Mouse (Mus musculus) heart, postnatal 0 days (tissue): ENCODE results near the gene Rab24. TPM values are rescaled to one million over a fixed set of nuclear protein-coding genes. Genes with fewer than 3 reads are reported as not detected.
A peak's percentile ranks its signal among the peaks of the same experiment; 100 is the strongest.

Experiments used
- ATAC-seq: fragments of 200-750 bp; cut with Nextera tagmentation; 2 replicates; pipeline ENCODE4 v1.8.0; 2017; ENCODE audit warnings: low read depth, moderate number of reproducible peaks, moderate library complexity; ENCODE audit not compliant: insufficient read depth
- DNase-seq: peaks from one replicate; pipeline ENCODE4 v3.0.0-alpha.2; 2016; ENCODE audit warnings: low spot score
- H3K27ac ChIP-seq: fragments of 300-500 bp; sonication (generic); 2 replicates; pipeline ENCODE4 v1.5.1; 2014; ENCODE audit warnings: low read depth, mild to moderate bottlenecking
- H3K27me3 ChIP-seq: fragments of 300-500 bp; sonication (generic); 2 replicates; pipeline ENCODE4 v1.6.1; 2014; ENCODE audit warnings: low read length, mixed read lengths; ENCODE audit not compliant: control insufficient read depth, insufficient read depth
- H3K36me3 ChIP-seq: fragments of 300-500 bp; sonication (generic); replicated peaks from 2 replicates; pipeline ENCODE4 v1.6.1; 2014; ENCODE audit warnings: low read length, mixed read lengths; ENCODE audit not compliant: control insufficient read depth, insufficient read depth
- H3K4me1 ChIP-seq: fragments of 300-500 bp; sonication (generic); 2 replicates; pipeline ENCODE4 v1.6.1; 2014; ENCODE audit warnings: antibody characterized with exemption; ENCODE audit not compliant: control insufficient read depth, insufficient read depth
- H3K4me2 ChIP-seq: fragments of 300-500 bp; sonication (generic); 2 replicates; pipeline ENCODE4 v1.6.1; 2014; ENCODE audit warnings: low read depth, mild to moderate bottlenecking, low read length, moderate library complexity
- H3K4me3 ChIP-seq: fragments of 300-500 bp; sonication (generic); 2 replicates; pipeline ENCODE4 v1.5.1; 2014; ENCODE audit warnings: low read depth, low read length
- H3K9ac ChIP-seq: fragments of 300-500 bp; sonication (generic); replicated peaks from 2 replicates; pipeline ENCODE4 v1.6.1; 2014; ENCODE audit warnings: low read depth, low read length, mixed read lengths
- H3K9me3 ChIP-seq: fragments of 300-500 bp; sonication (generic); replicated peaks from 2 replicates; pipeline ENCODE4 v1.6.1; 2016; ENCODE audit warnings: low read length; ENCODE audit not compliant: control insufficient read depth
- CTCF ChIP-seq: IDR thresholded peaks from 2 replicates; pipeline ENCODE4 v1.5.1; 2016; ENCODE audit warnings: antibody characterized with exemption, control low read depth, low read depth
- EP300 ChIP-seq: IDR thresholded peaks from 2 replicates; pipeline ENCODE4 v1.6.1; 2016; ENCODE audit warnings: antibody characterized with exemption, low read depth
- WGBS: fragments of 180-500 bp; shearing (Covaris S2); extraction: QIAGEN DNeasy Blood & Tissue Kit; methylation state at CpG from one replicate; pipeline ENCODE4 v1.1.7; 2014; 5-methylcytosine and 5-hydroxymethylcytosine counted together
- polyA plus RNA-seq: library from polyadenylated mRNA; unstranded; fragments of >200 nt; fragmentation: Nextera tagmentation; extraction: Ambion mirVana; gene quantifications from 2 replicates; pipeline ENCODE4 v1.2.1, GENCODE M21; 2015
- total RNA-seq: library from RNA; depleted of rRNA; stranded (reverse); fragments of >200 nt; gene quantifications from 2 replicates; pipeline ENCODE4 v1.2.3, GENCODE M21; 2014; ENCODE audit warnings: low replicate concordance

Rab24 gene
- total and polyA plus RNA-seq, 2 experiments from 2014 or later, result 53.0 to 69.2 TPM

DNA sequence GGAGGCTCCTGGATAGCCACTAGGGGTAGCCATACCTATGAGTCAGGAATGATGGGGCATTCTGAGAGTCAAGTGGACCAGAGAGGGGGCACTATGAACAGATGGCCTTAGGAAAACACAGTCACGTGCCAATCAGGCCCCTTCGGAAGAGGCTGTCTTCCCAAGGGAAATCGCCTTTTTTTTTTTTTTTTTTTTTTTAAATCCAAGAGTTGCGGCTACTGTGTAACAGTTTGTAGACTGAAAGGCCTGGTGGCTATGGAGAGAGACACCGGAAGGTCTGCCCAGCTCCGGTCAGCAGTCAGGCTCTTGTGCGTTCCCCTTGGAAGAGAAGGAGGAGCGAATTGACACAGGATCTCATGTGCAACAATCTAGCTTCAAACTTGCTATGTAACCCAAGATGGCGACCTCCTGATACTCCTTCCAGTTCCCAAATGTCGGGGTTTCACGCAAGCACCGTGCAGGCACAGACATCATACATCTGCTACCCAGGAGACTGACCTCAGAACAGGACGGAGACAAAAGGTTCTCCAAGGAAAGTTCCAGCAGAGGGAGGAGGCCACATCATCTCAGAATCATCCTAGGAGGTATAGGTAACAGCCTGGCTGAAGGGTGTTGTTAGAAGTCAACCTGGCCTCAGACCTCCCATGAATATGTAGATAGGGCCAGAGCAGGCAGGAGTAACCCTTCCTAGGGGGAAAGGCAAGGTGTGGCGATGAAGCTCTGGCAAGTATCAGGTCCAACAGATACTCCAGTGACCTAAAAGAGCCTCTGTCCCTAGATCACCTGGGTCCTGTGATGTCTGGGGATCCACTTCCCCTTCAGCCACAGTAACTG, 9.0 kb upstream of the Rab24 start:
- peak overlapping the region; percentile 73 for H3K4me3 ChIP-seq
- peak overlapping the region; percentile 59 for H3K9ac ChIP-seq
- H3K27me3 ChIP-seq, result no peaks in the 10 kb centered on the region
- H3K4me1 ChIP-seq, result peaks cover 20% of the 10 kb centered on the region
- peak overlapping the region; percentile 90 for H3K4me2 ChIP-seq
- TF ChIP-seq CTCF, result peak; percentile 38
- TF ChIP-seq EP300, result no peak
- H3K9me3 ChIP-seq, result no peaks in the 10 kb centered on the region
- peaks cover 5% of the 10 kb centered on the region for H3K36me3 ChIP-seq
- peak overlapping the region; percentile 85 for H3K27ac ChIP-seq
- DNase-seq (no peak), ATAC-seq (no peak)
- WGBS, result 47% methylated on average over 14 of the region's 14 CpGs

DNA sequence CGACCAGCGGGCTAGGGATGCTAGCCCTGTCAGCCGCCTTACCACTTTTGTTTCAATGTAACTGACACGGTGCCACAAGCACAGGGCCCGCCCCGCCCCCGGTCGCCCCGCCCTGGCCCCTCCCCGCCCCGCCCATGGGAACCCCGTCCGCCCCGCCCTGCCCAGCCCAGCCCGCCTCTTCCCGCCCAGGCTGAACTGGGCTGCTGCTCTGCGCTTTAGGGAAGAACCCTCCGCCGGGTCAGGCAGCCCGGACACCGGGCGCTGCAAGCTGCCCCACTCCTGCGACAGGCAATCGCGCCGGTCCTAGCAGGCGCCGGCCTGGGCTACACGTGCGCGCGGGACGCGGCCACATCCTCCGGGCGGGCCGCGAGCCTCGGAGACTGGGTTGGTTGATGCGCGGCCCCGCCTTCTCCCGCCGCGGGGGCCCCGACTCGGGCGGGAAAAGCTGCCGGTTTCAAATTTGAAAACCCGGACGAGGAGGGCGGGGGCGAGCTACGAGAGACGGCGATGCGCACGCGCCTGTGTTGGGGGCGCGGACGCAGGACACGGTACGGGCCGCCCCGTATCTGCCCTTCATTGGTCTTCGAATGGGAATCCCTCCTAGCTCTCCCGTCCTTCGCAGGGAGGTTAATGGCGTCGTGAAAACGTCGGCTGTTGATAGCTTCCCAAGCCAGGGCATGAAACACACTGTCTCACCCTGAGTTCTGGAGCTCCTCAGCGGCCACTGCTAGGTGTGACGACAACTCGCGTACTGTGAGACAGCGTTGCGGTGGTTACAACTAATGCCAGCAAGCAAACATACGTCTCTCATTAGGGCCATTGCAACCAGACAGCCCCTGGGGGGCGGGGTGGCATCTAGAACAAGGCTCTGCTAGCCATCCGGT, 8.2 kb upstream of the Rab24 start, which contains the start of gene Mxd3:
Gene Mxd3, minus strand, starts transcription at position 141 of the 884 bp plus-strand sequence.
- ATAC-seq (peak; percentile 83), DNase-seq (peak; percentile 77)
- Histone ChIP-seq H3K4me2 (peak within 1 kb of the TSS; percentile 90), H3K9ac (peak within 1 kb of the TSS; percentile 59), H3K27me3 (no peaks in the 10 kb centered on the region), H3K27ac (peak within 1 kb of the TSS; percentile 85), H3K4me1 (peaks cover 20% of the 10 kb centered on the region), H3K36me3 (peaks cover 13% of the 10 kb centered on the region), H3K9me3 (no peaks in the 10 kb centered on the region), H3K4me3 (peak within 1 kb of the TSS; percentile 73)
- under 1% methylated on average over 81 of the region's 82 CpGs for WGBS
- TF ChIP-seq CTCF (no peak), EP300 (no peak; the same call in 1 of the 2 replicates)

DNA sequence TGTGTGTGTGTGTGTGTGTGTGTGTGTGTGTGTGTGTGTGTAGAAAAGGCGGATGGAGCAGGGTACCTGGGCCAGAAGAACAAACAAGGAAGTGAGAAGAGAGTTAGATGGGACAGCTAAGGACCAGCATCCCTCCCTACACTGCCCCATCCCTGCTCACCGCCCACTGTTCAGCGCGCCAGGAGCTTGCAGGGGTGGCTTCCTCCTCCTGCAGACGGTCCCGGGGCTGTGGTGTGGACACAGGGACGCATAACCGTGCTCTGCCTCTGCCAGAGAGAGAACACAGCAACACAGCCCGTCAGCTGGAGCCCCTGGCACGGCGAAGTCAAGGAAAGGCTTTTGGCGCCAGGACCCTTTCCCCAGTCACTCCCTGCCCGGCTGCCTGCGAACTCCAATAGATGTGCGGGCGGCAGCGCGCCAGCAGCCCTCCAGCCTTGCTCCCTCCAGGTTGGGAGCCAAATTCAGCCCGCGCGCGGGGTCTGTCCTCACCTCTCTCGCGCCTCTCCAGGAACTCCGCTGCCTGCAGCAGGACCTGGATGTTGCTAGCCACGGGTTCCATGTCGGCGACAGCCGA, 7.5 kb upstream of the Rab24 start:
- Histone ChIP-seq H3K27ac (peak overlapping the region; percentile 85), H3K4me3 (peak overlapping the region; percentile 73), H3K9me3 (no peaks in the 10 kb centered on the region), H3K36me3 (peaks cover 19% of the 10 kb centered on the region), H3K9ac (peak overlapping the region; percentile 59), H3K4me1 (peaks cover 20% of the 10 kb centered on the region), H3K27me3 (no peaks in the 10 kb centered on the region), H3K4me2 (peak overlapping the region; percentile 90)
- DNase-seq (no peak), ATAC-seq (peak; percentile 13; the same call in 1 of the 2 replicates)
- TF ChIP-seq EP300 (no peak), CTCF (no peak)
- under 1% methylated on average over 29 of the region's 29 CpGs for WGBS

DNA sequence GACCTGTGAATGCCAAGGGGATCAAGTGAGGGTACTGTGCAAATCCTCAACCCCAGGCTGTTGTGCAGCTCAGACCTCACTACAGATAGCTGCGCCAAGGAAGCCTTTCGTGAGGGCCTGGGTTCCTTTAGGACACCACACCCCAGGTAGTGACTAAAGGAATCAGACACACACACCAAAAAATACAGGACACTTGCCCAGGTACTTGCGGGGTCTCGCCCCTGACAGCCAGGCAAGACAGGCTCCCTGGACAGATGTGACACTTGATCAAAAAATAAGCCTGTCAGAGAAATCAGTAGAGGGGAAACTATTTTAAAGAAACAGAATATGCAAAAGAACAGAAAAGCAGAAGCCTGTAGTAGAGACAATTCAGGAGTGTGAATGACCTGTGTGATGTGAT, 6.9 kb upstream of the Rab24 start:
- Histone ChIP-seq H3K9ac (peak overlapping the region; percentile 59; the same call in 1 of the 2 replicates), H3K27ac (no peak overlapping the region), H3K27me3 (no peaks in the 10 kb centered on the region), H3K4me2 (peak overlapping the region; percentile 90), H3K4me3 (peak overlapping the region; percentile 73), H3K36me3 (peaks cover 24% of the 10 kb centered on the region), H3K4me1 (peaks cover 20% of the 10 kb centered on the region), H3K9me3 (no peaks in the 10 kb centered on the region)
- DNase-seq (no peak), ATAC-seq (no peak)
- TF ChIP-seq EP300 (no peak), CTCF (no peak)
- 82% methylated on average over 4 of the region's 4 CpGs for WGBS

DNA sequence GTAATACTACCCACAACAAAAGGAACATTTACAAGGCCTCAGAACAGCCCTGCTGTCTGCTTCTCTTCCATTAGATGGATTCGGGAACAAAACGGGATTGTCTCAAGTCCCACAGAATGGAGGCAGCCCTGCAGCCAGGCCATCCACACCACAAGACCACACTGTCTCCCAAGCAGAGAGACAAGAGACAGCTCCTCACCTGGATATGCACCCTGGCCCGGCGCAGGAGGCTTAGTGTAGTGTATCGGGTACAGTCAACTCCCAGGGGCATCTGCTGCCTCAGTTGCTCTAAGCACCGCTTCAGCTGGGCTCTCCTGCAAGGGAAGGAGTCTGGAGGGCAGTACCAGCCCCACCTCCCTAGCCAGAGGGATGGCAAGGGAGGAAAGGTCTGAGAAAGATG, 6.4 kb upstream of the Rab24 start:
- 83% methylated on average over 6 of the region's 6 CpGs for WGBS
- Histone ChIP-seq H3K4me1 (peaks cover 23% of the 10 kb centered on the region), H3K27me3 (no peaks in the 10 kb centered on the region), H3K4me2 (peak overlapping the region; percentile 90), H3K27ac (no peak overlapping the region), H3K36me3 (peaks cover 29% of the 10 kb centered on the region), H3K9me3 (no peaks in the 10 kb centered on the region), H3K4me3 (peak overlapping the region; percentile 73; the same call in 1 of the 2 replicates), H3K9ac (no peak overlapping the region)
- no peak for ATAC-seq
- TF ChIP-seq EP300 (no peak), CTCF (no peak)
- DNase-seq, result no peak
